In the genomic region with DNA sequence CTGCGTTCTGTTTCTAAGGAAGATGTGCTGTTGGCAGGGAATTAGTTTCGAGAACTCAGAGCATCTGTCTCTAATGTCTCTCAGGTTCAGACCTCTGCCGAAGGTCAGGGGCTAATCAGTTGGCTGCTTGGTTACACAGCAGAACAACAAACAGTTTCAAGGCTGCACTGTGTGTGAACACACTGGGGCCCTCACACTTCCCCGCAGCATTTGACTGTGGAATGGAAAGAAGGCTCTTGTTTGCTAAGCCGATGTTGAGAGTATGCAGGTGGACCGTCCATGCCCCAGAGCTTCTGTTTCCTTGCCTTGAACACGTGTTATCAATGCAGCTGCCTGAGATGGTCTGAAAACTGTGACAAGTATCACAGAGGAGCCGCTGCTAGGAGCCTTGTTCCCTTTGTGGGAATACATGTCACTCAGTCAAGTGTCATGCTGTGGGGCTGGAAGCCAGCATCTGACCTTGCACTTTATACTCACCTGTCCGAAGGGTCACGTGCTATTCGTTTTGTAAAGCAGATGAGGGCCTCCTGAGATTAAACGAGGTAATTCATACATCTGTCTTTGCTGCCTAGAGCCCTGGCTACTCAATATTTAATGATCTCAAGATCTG, we compare ENCODE assay signal across 13 mouse cellular contexts.
DNase-seq lines count a peak whose midpoint lies in the region; ATAC-seq and TF ChIP-seq lines count a peak whose summit lies in the region.
"Had no signal": no experiment of that assay in that cellular context is flagged by ENCODE, and none has a peak within 500 bp of the region (broad histone marks: within the 10 kb centered on the region; RNA-seq: fewer than 3 reads in every experiment).

No protein-coding gene starts in this region.

- no peaks in the 10 kb centered on the region for H3K9me3 ChIP-seq in lung, embryonic 14.5 days (ENCODE audit: low read depth, low read length)
- no peaks in the 10 kb centered on the region for H3K9me3 ChIP-seq in embryonic facial prominence, embryonic 11.5 days (replicated peaks; ENCODE audit: control insufficient read depth, low read length)
- no peaks in the 10 kb centered on the region for H3K9me3 ChIP-seq in stomach, embryonic 15.5 days
- H3K9me3 ChIP-seq: heart, embryonic 13.5 days; limb, embryonic 15.5 days had no signal

- 36% methylated on average over 12 of the region's 12 CpGs for WGBS in lung, embryonic 14.5 days
- 36% methylated on average over 12 of the region's 12 CpGs for WGBS in embryonic facial prominence, embryonic 11.5 days
- WGBS in stomach, embryonic 15.5 days = 53% methylated on average over 12 of the region's 12 CpGs

- no peaks in the 10 kb centered on the region for H3K4me1 ChIP-seq in lung, embryonic 14.5 days (ENCODE audit: insufficient read depth)
- no peaks in the 10 kb centered on the region for H3K4me1 ChIP-seq in embryonic facial prominence, embryonic 11.5 days (ENCODE audit: control insufficient read depth, insufficient read depth, low read length)
- no peaks in the 10 kb centered on the region for H3K4me1 ChIP-seq in stomach, embryonic 15.5 days
- H3K4me1 ChIP-seq: limb, embryonic 15.5 days had no signal

- H3K4me3 ChIP-seq in lung, embryonic 14.5 days (ENCODE audit: low read depth, low read length) = no peak overlapping the region
- H3K4me3 ChIP-seq in embryonic facial prominence, embryonic 11.5 days (ENCODE audit: low read depth, low read length) = no peak overlapping the region
- H3K4me3 ChIP-seq in stomach, embryonic 15.5 days (replicated peaks) = no peak overlapping the region
- H3K4me3 ChIP-seq: heart, embryonic 13.5 days; limb, embryonic 15.5 days had no signal

- ATAC-seq in lung, embryonic 14.5 days (ENCODE audit: insufficient read depth) = peak; percentile 35
- 0 out of 2 replicates have a peak, but pooled peaks have one; percentile 14 for ATAC-seq in embryonic facial prominence, embryonic 11.5 days (replicated peaks; ENCODE audit: insufficient number of reproducible peaks, low FRiP score, low TSS enrichment, low read depth)
- ATAC-seq in stomach, embryonic 15.5 days (ENCODE audit: insufficient read depth, low FRiP score, low read depth) = peak; percentile 81; the same call in 1 of the 2 replicates

- TF ChIP-seq CTCF in lung, embryonic 14.5 days (IDR thresholded peaks at IDR 0.05; ENCODE audit: low read depth) = no peak

- no peaks in the 10 kb centered on the region for H3K27me3 ChIP-seq in lung, embryonic 14.5 days (ENCODE audit: insufficient read depth, low read length)
- no peaks in the 10 kb centered on the region for H3K27me3 ChIP-seq in embryonic facial prominence, embryonic 11.5 days (ENCODE audit: control insufficient read depth, insufficient read depth, low read length)
- H3K27me3 ChIP-seq in stomach, embryonic 15.5 days (replicated peaks) = no peaks in the 10 kb centered on the region
- H3K27me3 ChIP-seq: heart, embryonic 13.5 days; limb, embryonic 15.5 days had no signal

- H3K27ac ChIP-seq in lung, embryonic 14.5 days (ENCODE audit: low read depth) = peak overlapping the region; percentile 50; the same call in 1 of the 2 replicates
- no peak overlapping the region for H3K27ac ChIP-seq in embryonic facial prominence, embryonic 11.5 days (replicated peaks; ENCODE audit: low read depth, low read length)
- H3K27ac ChIP-seq in stomach, embryonic 15.5 days = 0 out of 2 replicates have a peak overlapping the region, but pooled peaks have one; percentile 31
- H3K27ac ChIP-seq: heart, embryonic 13.5 days; limb, embryonic 15.5 days had no signal

- H3K4me2 ChIP-seq in lung, embryonic 14.5 days = no peak overlapping the region
- H3K4me2 ChIP-seq in embryonic facial prominence, embryonic 11.5 days (ENCODE audit: low read depth, low read length) = no peak overlapping the region
- no peak overlapping the region for H3K4me2 ChIP-seq in stomach, embryonic 15.5 days
- H3K4me2 ChIP-seq: heart, embryonic 13.5 days; limb, embryonic 15.5 days had no signal

- no peak overlapping the region for H3K9ac ChIP-seq in lung, embryonic 14.5 days
- H3K9ac ChIP-seq in embryonic facial prominence, embryonic 11.5 days (replicated peaks; ENCODE audit: low read length) = no peak overlapping the region
- H3K9ac ChIP-seq in stomach, embryonic 15.5 days = no peak overlapping the region
- H3K9ac ChIP-seq: heart, embryonic 13.5 days; limb, embryonic 15.5 days had no signal

- H3K36me3 ChIP-seq in lung, embryonic 14.5 days (ENCODE audit: insufficient read depth) = no peaks in the 10 kb centered on the region
- no peaks in the 10 kb centered on the region for H3K36me3 ChIP-seq in embryonic facial prominence, embryonic 11.5 days (replicated peaks; ENCODE audit: control insufficient read depth, insufficient read depth, low read depth, low read length)
- no peaks in the 10 kb centered on the region for H3K36me3 ChIP-seq in stomach, embryonic 15.5 days
- H3K36me3 ChIP-seq: heart, embryonic 13.5 days; limb, embryonic 15.5 days had no signal

- DNase-seq in heart, adult 11 months = peak; percentile 67
- no peak for DNase-seq in heart, postnatal 25 days (ENCODE audit: low spot score)
- DNase-seq in lung, embryonic 14.5 days = no peak
- DNase-seq in lung, adult 18-20 months = no peak
- DNase-seq in embryonic facial prominence, embryonic 11.5 days (ENCODE audit: low spot score) = peak; percentile 46
- no peak for DNase-seq in cerebellum, adult 11 months
- no peak for DNase-seq in kidney, postnatal 36 days
- DNase-seq: adrenal gland, adult 2 months; kidney, adult 9 months; thymus, postnatal 14 days had no signal

- intact Hi-C loops in heart, postnatal 25 days (cut with DNase I) = no loop called here

Comparison
In these comparisons a context has a peak if more than half of its experiments do, and no peak if none do; other contexts are left out.
1. DNase-seq: peak in heart, adult 11 months (single experiment) and embryonic facial prominence, embryonic 11.5 days (single experiment); none in heart, postnatal 25 days (single experiment), lung, embryonic 14.5 days (single experiment), lung, adult 18-20 months (0 of 2), cerebellum, adult 11 months (single experiment) and kidney, postnatal 36 days (0 of 2).
2. ATAC-seq: peak in every context shown above with its lines; median percentile 81 in stomach, embryonic 15.5 days; 35 in lung, embryonic 14.5 days; 14 in embryonic facial prominence, embryonic 11.5 days.